Mouse (Mus musculus): Measurements from ENCODE around the gene Trim37.

- TF ChIP-seq EP300 (IDR thresholded peaks at IDR 0.05; ENCODE audit: low read depth): no peak
- TF ChIP-seq CTCF (IDR thresholded peaks at IDR 0.05; ENCODE audit: low read depth): no peak
These were observed 9.4 kb downstream of the Trim37 start for GRCm38 (mm10) chr11:87136233-87136632.

All from liver, postnatal 0 days (tissue).